Mouse (Mus musculus) intestine, embryonic 15.5 days (tissue): Measurements from ENCODE around the gene Kcna2. TPM values are rescaled to one million over a fixed set of nuclear protein-coding genes. Genes with fewer than 3 reads are reported as not detected.
A peak's percentile ranks its signal among the peaks of the same experiment; 100 is the strongest.

Source experiments
- ATAC-seq: fragments of 200-750 bp; cut with Nextera tagmentation; 2 replicates; pipeline ENCODE4 v1.8.0; 2017; ENCODE audit warnings: moderate TSS enrichment, moderate library complexity
- H3K27ac ChIP-seq: fragments of 300-500 bp; sonication (generic); 2 replicates; pipeline ENCODE4 v1.5.1; 2015; ENCODE audit warnings: mild to moderate bottlenecking, inconsistent platforms
- H3K27me3 ChIP-seq: fragments of 300-500 bp; sonication (generic); replicated peaks from 2 replicates; pipeline ENCODE4 v1.6.1; 2015; ENCODE audit warnings: inconsistent platforms
- H3K36me3 ChIP-seq: fragments of 300-500 bp; sonication (generic); 2 replicates; pipeline ENCODE4 v1.6.1; 2015; ENCODE audit warnings: inconsistent platforms
- H3K4me1 ChIP-seq: fragments of 300-500 bp; sonication (generic); replicated peaks from 2 replicates; pipeline ENCODE4 v1.6.1; 2015; ENCODE audit warnings: inconsistent platforms
- H3K4me2 ChIP-seq: fragments of 300-500 bp; sonication (generic); replicated peaks from 2 replicates; pipeline ENCODE4 v1.6.1; 2015; ENCODE audit warnings: mild to moderate bottlenecking, inconsistent platforms
- H3K4me3 ChIP-seq: fragments of 300-500 bp; sonication (generic); replicated peaks from 2 replicates; pipeline ENCODE4 v1.5.1; 2015; ENCODE audit warnings: inconsistent platforms
- H3K9ac ChIP-seq: fragments of 300-500 bp; sonication (generic); 2 replicates; pipeline ENCODE4 v1.6.1; 2015; ENCODE audit warnings: inconsistent platforms
- H3K9me3 ChIP-seq: fragments of 300-500 bp; sonication (generic); 2 replicates; pipeline ENCODE4 v1.6.1; 2016; ENCODE audit warnings: inconsistent platforms
- WGBS: fragments of 180-500 bp; shearing (Covaris S2); methylation state at CpG from one replicate; pipeline ENCODE4 v1.1.7; 2015; 5-methylcytosine and 5-hydroxymethylcytosine counted together
- polyA plus RNA-seq: library from polyadenylated mRNA; unstranded; fragments of >200 nt; fragmentation: Nextera tagmentation; extraction: Ambion mirVana; gene quantifications from 2 replicates; pipeline ENCODE4 v1.2.1, GENCODE M21; 2015

Gene Kcna2
- polyA plus RNA-seq, 1 experiment from 2014 or later: 0.08 TPM

- Histone ChIP-seq H3K4me2 (no peak overlapping the region), H3K27ac (no peak overlapping the region), H3K27me3 (no peaks in the 10 kb centered on the region), H3K9ac (no peak overlapping the region), H3K4me1 (0 out of 2 replicates have a peak, but pooled peaks cover 2% of the 10 kb centered on the region), H3K36me3 (no peaks in the 10 kb centered on the region), H3K9me3 (no peaks in the 10 kb centered on the region), H3K4me3 (no peak overlapping the region)
- WGBS: 63% methylated on average over 4 of the region's 4 CpGs
- peak; percentile 68 for ATAC-seq
These were observed 29.8 kb downstream of the Kcna2 start for GRCm38 (mm10) chr3:107130661-107131326.

GRCm38 (mm10) chr3:107131846-107132245, 30.9 kb downstream of the Kcna2 start:
- Histone ChIP-seq H3K4me2 (no peak overlapping the region), H3K9me3 (no peaks in the 10 kb centered on the region), H3K9ac (no peak overlapping the region), H3K27ac (no peak overlapping the region), H3K36me3 (no peaks in the 10 kb centered on the region), H3K27me3 (no peaks in the 10 kb centered on the region), H3K4me1 (0 out of 2 replicates have a peak, but pooled peaks cover 2% of the 10 kb centered on the region), H3K4me3 (no peak overlapping the region)
- no peak for ATAC-seq
- WGBS: 54% methylated on average over 6 of the region's 6 CpGs

GRCm38 (mm10) chr3:107132651-107133050, 31.7 kb downstream of the Kcna2 start:
- Histone ChIP-seq H3K4me2 (no peak overlapping the region), H3K36me3 (no peaks in the 10 kb centered on the region), H3K9me3 (no peaks in the 10 kb centered on the region), H3K4me1 (0 out of 2 replicates have a peak, but pooled peaks cover 2% of the 10 kb centered on the region), H3K27ac (no peak overlapping the region), H3K4me3 (no peak overlapping the region), H3K9ac (no peak overlapping the region), H3K27me3 (no peaks in the 10 kb centered on the region)
- 75% methylated on average over 6 of the region's 6 CpGs for WGBS
- ATAC-seq: no peak

- ATAC-seq: no peak
- WGBS: 77% methylated on average over 3 of the region's 3 CpGs
- Histone ChIP-seq H3K27ac (no peak overlapping the region), H3K4me1 (0 out of 2 replicates have a peak, but pooled peaks cover 2% of the 10 kb centered on the region), H3K9me3 (no peaks in the 10 kb centered on the region), H3K9ac (no peak overlapping the region), H3K27me3 (no peaks in the 10 kb centered on the region), H3K4me2 (no peak overlapping the region), H3K4me3 (no peak overlapping the region), H3K36me3 (no peaks in the 10 kb centered on the region)
These were observed 33.5 kb downstream of the Kcna2 start for GRCm38 (mm10) chr3:107134457-107134856.

GRCm38 (mm10) chr3:107147126-107147525, 46.2 kb downstream of the Kcna2 start:
- no peak for ATAC-seq
- H3K9ac ChIP-seq: no peak overlapping the region

GRCm38 (mm10) chr3:107149006-107149405, 48.1 kb downstream of the Kcna2 start:
- Histone ChIP-seq H3K27me3 (no peaks in the 10 kb centered on the region), H3K36me3 (no peaks in the 10 kb centered on the region), H3K9me3 (no peaks in the 10 kb centered on the region), H3K4me2 (no peak overlapping the region), H3K27ac (no peak overlapping the region), H3K4me3 (no peak overlapping the region), H3K4me1 (no peaks in the 10 kb centered on the region), H3K9ac (no peak overlapping the region)
- ATAC-seq: no peak
- WGBS: 65% methylated on average over 3 of the region's 3 CpGs

More at GRCm38 (mm10) chr3:107147126-107147525, 46.2 kb downstream of the Kcna2 start:
- WGBS: 71% methylated on average over 7 of the region's 7 CpGs
- H3K4me1 ChIP-seq: no peaks in the 10 kb centered on the region
- no peak overlapping the region for H3K27ac ChIP-seq
- H3K27me3 ChIP-seq: no peaks in the 10 kb centered on the region
- no peak overlapping the region for H3K4me2 ChIP-seq
- H3K9me3 ChIP-seq: no peaks in the 10 kb centered on the region
- H3K36me3 ChIP-seq: no peaks in the 10 kb centered on the region
- H3K4me3 ChIP-seq: no peak overlapping the region

GRCm38 (mm10) chr3:107150469-107150868, 49.5 kb downstream of the Kcna2 start:
- H3K27me3 ChIP-seq: no peaks in the 10 kb centered on the region
- H3K9me3 ChIP-seq: no peaks in the 10 kb centered on the region
- no peak overlapping the region for H3K27ac ChIP-seq
- H3K4me3 ChIP-seq: no peak overlapping the region
- no peak overlapping the region for H3K9ac ChIP-seq
- H3K4me1 ChIP-seq: no peaks in the 10 kb centered on the region
- H3K36me3 ChIP-seq: no peaks in the 10 kb centered on the region
- ATAC-seq: no peak
- no peak overlapping the region for H3K4me2 ChIP-seq
- 46% methylated on average over 3 of the region's 3 CpGs for WGBS

GRCm38 (mm10) chr3:107150872-107151540, 50.1 kb downstream of the Kcna2 start:
- Histone ChIP-seq H3K36me3 (no peaks in the 10 kb centered on the region), H3K9me3 (no peaks in the 10 kb centered on the region), H3K27ac (no peak overlapping the region), H3K4me2 (no peak overlapping the region), H3K4me3 (no peak overlapping the region), H3K27me3 (no peaks in the 10 kb centered on the region), H3K4me1 (no peaks in the 10 kb centered on the region), H3K9ac (no peak overlapping the region)
- WGBS: 57% methylated on average over 7 of the region's 7 CpGs
- no peak for ATAC-seq

GRCm38 (mm10) chr3:107153772-107154655, 53.1 kb downstream of the Kcna2 start:
- Histone ChIP-seq H3K27ac (no peak overlapping the region), H3K27me3 (no peaks in the 10 kb centered on the region; the same call in 1 of the 2 replicates), H3K4me2 (no peak overlapping the region), H3K4me1 (no peaks in the 10 kb centered on the region), H3K36me3 (no peaks in the 10 kb centered on the region), H3K4me3 (no peak overlapping the region), H3K9ac (no peak overlapping the region), H3K9me3 (no peaks in the 10 kb centered on the region)
- 82% methylated on average over 11 of the region's 11 CpGs for WGBS
- no peak for ATAC-seq

- Histone ChIP-seq H3K9me3 (no peaks in the 10 kb centered on the region), H3K4me3 (no peak overlapping the region), H3K4me2 (no peak overlapping the region), H3K27ac (no peak overlapping the region), H3K27me3 (peaks cover 9% of the 10 kb centered on the region; the same call in 1 of the 2 replicates), H3K4me1 (no peaks in the 10 kb centered on the region), H3K9ac (no peak overlapping the region), H3K36me3 (no peaks in the 10 kb centered on the region)
- 89% methylated on average over 7 of the region's 7 CpGs for WGBS
- no peak for ATAC-seq
These were observed 57.9 kb downstream of the Kcna2 start for GRCm38 (mm10) chr3:107158856-107159255.

GRCm38 (mm10) chr3:107159418-107159817, 58.5 kb downstream of the Kcna2 start:
- no peak for ATAC-seq
- no peaks in the 10 kb centered on the region for H3K36me3 ChIP-seq
- H3K27ac ChIP-seq: no peak overlapping the region
- peaks cover 9% of the 10 kb centered on the region; the same call in 1 of the 2 replicates for H3K27me3 ChIP-seq
- H3K9me3 ChIP-seq: no peaks in the 10 kb centered on the region
- no peak overlapping the region for H3K4me2 ChIP-seq
- no peak overlapping the region for H3K9ac ChIP-seq
- H3K4me1 ChIP-seq: no peaks in the 10 kb centered on the region
- 58% methylated on average over 3 of the region's 3 CpGs for whole genome bisulfite sequencing
- H3K4me3 ChIP-seq: no peak overlapping the region

- Histone ChIP-seq H3K36me3 (no peaks in the 10 kb centered on the region), H3K9ac (no peak overlapping the region), H3K4me1 (no peaks in the 10 kb centered on the region), H3K4me2 (peak overlapping the region; percentile 44), H3K27ac (no peak overlapping the region), H3K9me3 (no peaks in the 10 kb centered on the region), H3K4me3 (no peak overlapping the region), H3K27me3 (peaks cover 9% of the 10 kb centered on the region; the same call in 1 of the 2 replicates)
- 6% methylated on average over 17 of the region's 17 CpGs for WGBS
- ATAC-seq: no peak
These were observed 58.9 kb downstream of the Kcna2 start for GRCm38 (mm10) chr3:107159859-107160324.
